Mouse (Mus musculus) testis, adult 2 months (tissue): ENCODE data around the gene Ccl8.

Experiments
- CTCF ChIP-seq: fragments of 200-500 bp; IDR thresholded peaks from 2 replicates; pipeline ENCODE4 v1.5.1; 2012; ENCODE audit warnings: low read depth, mild to moderate bottlenecking, inconsistent platforms, low read length, moderate library complexity; ENCODE audit not compliant: control insufficient read depth, insufficient read depth, insufficient replicate concordance
- POLR2A ChIP-seq: fragments of 200-500 bp; IDR thresholded peaks from 2 replicates; pipeline ENCODE4 v1.6.1; 2012; ENCODE audit warnings: low read depth, mild to moderate bottlenecking, inconsistent platforms, low read length, moderate library complexity; ENCODE audit not compliant: control insufficient read depth

DNA sequence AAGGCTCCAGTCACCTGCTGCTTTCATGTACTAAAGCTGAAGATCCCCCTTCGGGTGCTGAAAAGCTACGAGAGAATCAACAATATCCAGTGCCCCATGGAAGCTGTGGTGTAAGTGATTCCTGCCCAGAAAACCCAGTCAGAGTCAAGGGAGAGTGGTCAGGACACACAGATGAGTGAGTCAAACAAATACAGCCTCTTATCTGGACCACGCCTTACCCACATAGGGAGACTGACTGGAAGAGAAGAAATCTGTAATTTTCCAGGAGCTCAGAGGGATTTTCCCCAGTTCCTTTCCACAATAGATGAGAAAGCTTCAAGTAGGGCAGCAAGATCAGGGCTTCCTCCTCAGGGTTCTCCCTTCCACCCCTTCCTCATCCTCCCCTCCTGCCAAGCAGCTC, 1.1 kb downstream of the Ccl8 start:
- TF ChIP-seq POLR2A (no peak), CTCF (no peak)
